Mouse (Mus musculus) bone marrow, adult 2 months (tissue): Measurements from ENCODE around the gene Kcna1.

Experiments
- CTCF ChIP-seq: fragments of 200-500 bp; IDR thresholded peaks from 2 replicates; pipeline ENCODE4 v1.5.1; 2011; ENCODE audit warnings: low read length, control low read depth; ENCODE audit not compliant: control insufficient read depth, insufficient read depth
- POLR2A ChIP-seq: fragments of 200-500 bp; IDR thresholded peaks from 2 replicates; pipeline ENCODE4 v1.6.1; 2011; ENCODE audit warnings: low read depth, mild to moderate bottlenecking, control low read depth, low read length, borderline replicate concordance; ENCODE audit not compliant: control insufficient read depth

DNA sequence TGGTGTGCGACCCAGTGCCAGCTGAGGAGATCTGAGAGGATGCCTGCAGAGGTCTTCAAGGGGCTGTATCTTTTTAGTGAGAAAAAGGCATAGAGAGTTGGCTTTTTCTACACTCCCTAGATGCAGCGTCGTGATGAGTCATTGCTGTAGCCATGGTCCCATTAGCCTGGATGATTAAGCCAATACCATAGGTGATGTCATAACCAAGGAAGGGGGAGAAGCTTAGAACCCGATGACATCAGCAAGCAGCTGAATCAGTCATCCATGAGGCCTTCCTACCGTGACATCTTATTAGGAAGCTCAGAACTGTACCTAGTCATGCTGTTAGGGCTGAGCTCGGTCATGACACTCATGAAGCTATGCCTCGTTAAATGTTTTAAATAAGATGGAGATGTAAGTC is 7.4 kb upstream of the Kcna1 start:
- TF ChIP-seq POLR2A, result no peak
- no peak for TF ChIP-seq CTCF
